In the genomic region with DNA sequence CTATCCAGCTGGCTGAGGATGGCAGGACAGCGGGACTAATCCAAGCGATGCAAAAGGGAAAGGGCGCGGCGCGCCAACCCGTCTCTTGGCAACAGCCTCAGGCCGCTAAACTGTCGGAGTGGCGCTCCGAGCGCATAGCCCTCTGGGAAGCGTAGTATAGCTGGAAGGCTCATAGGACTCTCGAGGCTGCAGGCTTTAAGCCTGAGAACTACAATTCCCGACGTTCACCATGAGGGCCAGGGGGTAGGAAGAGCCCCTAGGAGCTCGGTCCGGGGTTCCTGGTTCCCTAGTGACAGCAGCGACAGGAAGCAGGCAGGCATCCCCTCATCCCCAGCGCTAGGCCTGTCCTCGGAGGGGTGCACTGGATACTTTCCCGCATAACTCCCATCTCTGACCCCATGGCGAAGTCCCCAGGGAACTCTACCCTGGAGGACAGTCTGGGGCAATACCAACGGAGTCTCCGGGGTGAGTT, we compare ENCODE assay signal across 8 mouse cellular contexts. TPM values are rescaled to one million over a fixed set of nuclear protein-coding genes. Genes with fewer than 3 reads are reported as not detected.
DNase-seq lines count a peak whose midpoint lies in the region; ATAC-seq and TF ChIP-seq lines count a peak whose summit lies in the region.

Gene Sdccag8, plus strand, starts transcription at position 70 of the 472 bp plus-strand sequence.

- peak within 1 kb of the TSS; percentile 100 for H3K27ac ChIP-seq in forebrain, embryonic 12.5 days
- H3K27ac ChIP-seq in liver, postnatal 0 days (ENCODE audit: low read depth) = peak within 1 kb of the TSS; percentile 94
- H3K27ac ChIP-seq in neural tube, embryonic 14.5 days (ENCODE audit: low read depth, low read length) = peak within 1 kb of the TSS; percentile 100

- H3K36me3 ChIP-seq in E14TG2a.4 (ENCODE audit: insufficient read depth, low read length) = no peaks in the 10 kb centered on the region
- no peaks in the 10 kb centered on the region for H3K36me3 ChIP-seq in forebrain, embryonic 12.5 days (replicated peaks)
- H3K36me3 ChIP-seq in liver, postnatal 0 days (replicated peaks; ENCODE audit: insufficient read depth, low read length) = no peaks in the 10 kb centered on the region
- no peaks in the 10 kb centered on the region for H3K36me3 ChIP-seq in neural tube, embryonic 14.5 days (ENCODE audit: control insufficient read depth, insufficient read depth, low read length)

- no peak for TF ChIP-seq CTCF in E14TG2a.4 (conservative IDR thresholded peaks at IDR 0.05; ENCODE audit: low read length)
- no peak for TF ChIP-seq CTCF in liver, postnatal 0 days (IDR thresholded peaks at IDR 0.05; ENCODE audit: low read depth)

- H3K4me1 ChIP-seq in E14TG2a.4 (replicated peaks; ENCODE audit: low read depth, low read length) = peaks cover 27% of the 10 kb centered on the region
- peaks cover 18% of the 10 kb centered on the region for H3K4me1 ChIP-seq in forebrain, embryonic 12.5 days
- H3K4me1 ChIP-seq in liver, postnatal 0 days (ENCODE audit: insufficient read depth) = peaks cover 28% of the 10 kb centered on the region
- H3K4me1 ChIP-seq in neural tube, embryonic 14.5 days (ENCODE audit: control insufficient read depth, insufficient read depth, low read length) = peaks cover 15% of the 10 kb centered on the region; the same call in 1 of the 2 replicates

- H3K4me2 ChIP-seq in forebrain, embryonic 12.5 days = peak within 1 kb of the TSS; percentile 68
- H3K4me2 ChIP-seq in liver, postnatal 0 days (ENCODE audit: low read depth, low read length) = peak within 1 kb of the TSS; percentile 89
- H3K4me2 ChIP-seq in neural tube, embryonic 14.5 days (ENCODE audit: low read depth, low read length) = peak within 1 kb of the TSS; percentile 67

- H3K4me3 ChIP-seq in E14TG2a.4 (replicated peaks; ENCODE audit: low read length) = peak within 1 kb of the TSS; percentile 96
- H3K4me3 ChIP-seq in forebrain, embryonic 12.5 days (replicated peaks) = peak within 1 kb of the TSS; percentile 84
- peak within 1 kb of the TSS; percentile 97 for H3K4me3 ChIP-seq in liver, postnatal 0 days (ENCODE audit: low read depth, low read length)
- peak within 1 kb of the TSS; percentile 90 for H3K4me3 ChIP-seq in neural tube, embryonic 14.5 days (ENCODE audit: low read depth, low read length)

- intact Hi-C loops in heart, postnatal 10 days (cut with DNase I) = no loop called here

- TF ChIP-seq EP300 in liver, postnatal 0 days (IDR thresholded peaks at IDR 0.05; ENCODE audit: low read depth) = no peak

- no peaks in the 10 kb centered on the region for H3K9me3 ChIP-seq in E14TG2a.4 (ENCODE audit: low read length)
- no peaks in the 10 kb centered on the region for H3K9me3 ChIP-seq in forebrain, embryonic 12.5 days
- no peaks in the 10 kb centered on the region for H3K9me3 ChIP-seq in liver, postnatal 0 days (ENCODE audit: low read length)
- H3K9me3 ChIP-seq in neural tube, embryonic 14.5 days (ENCODE audit: control insufficient read depth, low read length) = no peaks in the 10 kb centered on the region

- DNase-seq in c-Kit-positive CD71-positive TER-119-positive erythroid progenitor cells, embryonic 14.5 days (ENCODE audit: low spot score) = peak; percentile 91
- peak; percentile 96 to 97 for DNase-seq in heart, postnatal 10 days
- DNase-seq in large intestine, adult 2 months (ENCODE audit: low read depth, low spot score) = peak; percentile 93
- peak; percentile 92 for DNase-seq in liver, postnatal 0 days
- DNase-seq in testis, postnatal 10 days (ENCODE audit: low spot score) = peak; percentile 90

- H3K27me3 ChIP-seq in E14TG2a.4 (ENCODE audit: insufficient read depth, low read length) = no peaks in the 10 kb centered on the region
- no peaks in the 10 kb centered on the region for H3K27me3 ChIP-seq in forebrain, embryonic 12.5 days
- no peaks in the 10 kb centered on the region for H3K27me3 ChIP-seq in liver, postnatal 0 days (ENCODE audit: insufficient read depth, low read length)
- H3K27me3 ChIP-seq in neural tube, embryonic 14.5 days (ENCODE audit: control insufficient read depth, insufficient read depth, low read length) = no peaks in the 10 kb centered on the region

- peak; percentile 93 for ATAC-seq in forebrain, embryonic 12.5 days (ENCODE audit: low FRiP score)
- ATAC-seq in liver, postnatal 0 days = peak; percentile 89
- peak; percentile 96 for ATAC-seq in neural tube, embryonic 14.5 days (ENCODE audit: low read depth)

- WGBS in forebrain, embryonic 12.5 days = under 1% methylated on average over 25 of the region's 25 CpGs
- under 1% methylated on average over 25 of the region's 25 CpGs for WGBS in large intestine, adult 2 months
- 0% methylated on average over 25 of the region's 25 CpGs for WGBS in liver, postnatal 0 days (ENCODE audit: insufficient replicate concordance)
- 0% methylated on average over 25 of the region's 25 CpGs for WGBS in neural tube, embryonic 14.5 days

- H3K9ac ChIP-seq in forebrain, embryonic 12.5 days = peak within 1 kb of the TSS; percentile 91
- peak within 1 kb of the TSS; percentile 93 for H3K9ac ChIP-seq in liver, postnatal 0 days (replicated peaks)
- H3K9ac ChIP-seq in neural tube, embryonic 14.5 days (replicated peaks; ENCODE audit: low read depth, low read length) = peak within 1 kb of the TSS; percentile 98

RNA-seq across cellular contexts. Expression of gene Sdccag8, which starts in this region (rescaled TPM):
- polyA plus RNA-seq in forebrain, embryonic 12.5 days (2016; fragmentation: Nextera tagmentation; extraction: Ambion mirVana) = 22.8 and 23.3 TPM in 2 replicates
- total RNA-seq in heart, postnatal 10 days (2021) = 1 to 10 TPM; 4.2 to 5.3 TPM
- polyA plus RNA-seq in large intestine, adult 2 months (2012; rRNA removed) = 13.3 and 15.5 TPM in 2 replicates
- polyA plus RNA-seq in liver, postnatal 0 days (2015; fragmentation: Nextera tagmentation; extraction: Ambion mirVana) = 4.2 and 4.5 TPM in 2 replicates
- 21.6 and 22.6 TPM in 2 replicates for polyA plus RNA-seq in neural tube, embryonic 14.5 days (2014; fragmentation: Nextera tagmentation; extraction: Ambion mirVana)

Comparison
In these comparisons a context has a peak if more than half of its experiments do, and no peak if none do; other contexts are left out.
1. Peak in every context shown above with its lines: DNase-seq, ATAC-seq, H3K4me3 ChIP-seq and H3K27ac ChIP-seq.